Mouse (Mus musculus) cerebellum, postnatal 25 days (tissue): ENCODE data around the gene Evi2b.

Experiments used
- DNase-seq, 2 experiments: peaks; one replicate each; pipeline ENCODE4 v3.0.0; 2021; ENCODE audit warnings: mixed read lengths in 2 of 2

Evi2b gene

DNA sequence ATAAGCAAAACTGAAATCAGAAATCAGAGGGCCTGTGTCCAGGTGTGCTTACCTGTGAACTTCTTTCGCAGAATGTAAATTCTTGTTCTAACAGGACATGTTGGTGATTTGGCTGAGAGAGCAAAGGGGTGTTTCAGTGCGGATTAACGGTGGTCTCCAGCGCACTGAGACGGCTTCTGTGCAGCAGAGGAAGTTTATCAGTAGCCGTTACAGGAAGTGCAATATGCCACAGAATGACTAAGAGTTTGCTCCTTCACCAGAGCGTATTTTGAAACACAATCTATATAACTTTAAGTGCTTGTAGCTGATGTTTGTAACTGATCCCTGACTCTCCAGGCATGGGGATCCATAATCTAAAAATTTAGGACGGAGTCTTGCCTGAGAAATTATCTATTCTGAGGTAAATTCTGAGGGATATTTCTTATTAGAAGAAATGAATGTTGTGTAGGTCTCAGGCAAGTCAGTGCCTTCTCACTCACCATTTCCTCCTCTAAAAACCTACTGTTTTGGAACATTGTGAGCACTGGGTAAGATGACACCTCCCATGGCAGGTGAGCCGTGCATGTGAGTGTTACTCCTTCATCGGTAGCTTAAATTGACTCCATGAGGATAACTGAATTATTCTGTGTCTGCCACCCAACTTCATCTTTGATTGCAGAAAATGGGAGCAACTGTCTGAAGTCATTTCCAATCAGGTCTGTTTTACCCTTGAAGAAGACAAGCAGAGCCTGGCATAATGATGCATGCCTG is at the start of gene Evi2b:
Gene Evi2b, minus strand, starts transcription at position 203 of the 750 bp plus-strand sequence.
- no peak for DNase-seq

DNA sequence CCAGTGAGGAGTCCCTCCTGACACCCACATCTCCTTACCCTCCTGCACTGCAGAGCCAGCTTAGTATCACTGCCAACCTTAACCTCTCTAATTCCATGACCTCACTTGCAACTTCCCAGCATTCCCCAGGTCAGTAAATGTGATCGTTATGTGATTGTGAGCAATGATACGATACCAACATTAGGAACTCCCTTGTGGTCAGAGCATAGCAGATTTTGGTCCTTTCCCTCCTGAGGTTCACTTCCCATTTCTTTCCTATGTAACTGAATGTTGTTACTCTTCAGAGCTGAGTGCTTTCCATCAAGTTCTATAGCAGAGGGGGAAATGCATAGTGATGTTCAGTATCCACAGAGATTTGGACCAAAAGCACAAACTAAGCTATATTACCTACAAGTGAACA is 46.8 kb upstream of the Evi2b start:
- no peak for DNase-seq

GRCm38 (mm10) chr11:79568197-79568911 is 44.8 kb upstream of the Evi2b start:
- no peak for DNase-seq

DNA sequence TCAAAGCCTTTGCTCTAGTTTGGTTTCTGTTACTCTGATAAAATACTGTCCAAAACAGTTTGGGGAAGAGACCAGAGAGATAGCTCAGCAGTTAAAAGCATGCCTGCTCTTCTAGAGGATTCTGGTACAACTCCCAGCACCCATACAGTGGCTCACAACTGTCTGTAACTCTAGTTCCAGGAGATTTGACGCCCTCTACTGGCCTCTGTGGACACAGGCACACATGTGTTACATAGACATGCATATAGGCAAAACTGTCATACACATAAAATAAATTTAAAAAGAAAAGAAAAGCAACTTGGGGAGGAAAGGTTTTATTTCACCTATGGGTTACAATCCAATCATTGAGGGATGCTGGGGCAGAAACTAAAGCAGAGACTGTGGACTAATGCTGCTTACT is 43.4 kb upstream of the Evi2b start:
- DNase-seq: no peak

GRCm38 (mm10) chr11:79563493-79563892 is 39.9 kb upstream of the Evi2b start:
- DNase-seq: no peak

DNA sequence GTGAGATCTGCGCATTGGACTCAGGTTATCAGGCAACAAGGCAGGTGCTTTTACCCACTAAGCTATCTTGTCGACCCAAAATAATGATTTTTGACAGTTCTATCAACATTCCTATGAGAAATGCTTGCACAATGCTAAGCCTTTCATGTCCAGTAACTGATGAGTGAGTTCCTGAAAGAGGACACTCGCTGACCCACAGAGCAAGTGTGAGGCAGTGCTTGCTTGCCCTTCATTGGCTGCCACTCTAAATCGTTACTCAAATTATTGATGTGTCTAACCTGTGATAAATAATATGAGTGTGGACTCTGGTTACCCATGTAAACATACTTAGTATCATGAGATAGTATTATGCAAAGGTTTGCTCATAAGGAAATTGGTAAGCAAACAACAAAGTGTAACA is 37.0 kb upstream of the Evi2b start:
- no peak for DNase-seq

DNA sequence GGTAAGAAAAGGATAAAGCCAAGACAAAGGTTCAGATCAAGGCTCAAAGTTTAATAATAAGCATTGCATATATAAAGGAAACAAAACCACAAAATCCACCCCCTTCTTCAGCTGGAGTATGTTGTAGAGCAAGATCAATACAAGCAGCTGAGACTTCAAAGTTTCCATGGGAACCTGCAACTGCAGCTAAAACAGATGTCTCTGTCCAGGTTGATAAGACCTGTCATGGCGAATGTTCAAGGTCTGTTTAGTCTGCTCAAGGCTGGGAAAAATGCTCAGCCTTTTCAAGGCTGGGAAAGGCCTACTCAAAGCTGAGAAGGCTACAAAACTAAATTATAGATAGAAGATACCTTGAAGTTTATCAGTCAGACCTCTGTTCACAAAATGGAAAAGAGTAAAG is 29.1 kb upstream of the Evi2b start:
- no peak for DNase-seq

GRCm38 (mm10) chr11:79536293-79536692 is 12.7 kb upstream of the Evi2b start:
- no peak for DNase-seq

GRCm38 (mm10) chr11:79535554-79535953 is 12.0 kb upstream of the Evi2b start:
- no peak for DNase-seq

- DNase-seq: peak; percentile 40 to 62
These were observed 10.6 kb upstream of the Evi2b start for GRCm38 (mm10) chr11:79533950-79534690.

GRCm38 (mm10) chr11:79533311-79533710 is 9.7 kb upstream of the Evi2b start:
- no peak for DNase-seq

DNA sequence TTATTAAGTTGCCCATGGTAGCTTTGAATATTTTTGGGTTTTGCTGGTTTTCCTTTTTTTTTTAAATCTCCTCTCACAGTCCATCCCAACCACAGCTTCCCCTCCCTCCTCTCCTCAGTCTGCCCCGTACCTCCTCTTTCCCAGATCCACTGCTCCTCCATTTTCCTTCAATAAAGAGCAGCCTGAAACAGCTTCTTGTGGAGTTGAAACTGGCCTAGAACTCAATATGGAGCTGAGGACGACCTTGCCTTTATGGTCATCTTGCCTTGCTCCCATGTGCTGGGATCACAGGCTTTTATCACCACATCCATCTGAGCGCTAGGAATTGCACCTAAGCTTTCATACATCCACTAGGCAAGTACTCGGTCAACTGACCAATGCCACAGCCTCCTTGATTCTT is 7.9 kb upstream of the Evi2b start:
- DNase-seq: no peak

- DNase-seq: no peak
These were observed 7.2 kb upstream of the Evi2b start for GRCm38 (mm10) chr11:79530774-79531173.

GRCm38 (mm10) chr11:79530333-79530761 is 6.8 kb upstream of the Evi2b start, which contains the start of the genes Evi2 and Evi2a:
Gene Evi2, minus strand, starts transcription at chr11:79530589.
Gene Evi2a, minus strand, starts transcription at chr11:79530609.
- no peak for DNase-seq

DNA sequence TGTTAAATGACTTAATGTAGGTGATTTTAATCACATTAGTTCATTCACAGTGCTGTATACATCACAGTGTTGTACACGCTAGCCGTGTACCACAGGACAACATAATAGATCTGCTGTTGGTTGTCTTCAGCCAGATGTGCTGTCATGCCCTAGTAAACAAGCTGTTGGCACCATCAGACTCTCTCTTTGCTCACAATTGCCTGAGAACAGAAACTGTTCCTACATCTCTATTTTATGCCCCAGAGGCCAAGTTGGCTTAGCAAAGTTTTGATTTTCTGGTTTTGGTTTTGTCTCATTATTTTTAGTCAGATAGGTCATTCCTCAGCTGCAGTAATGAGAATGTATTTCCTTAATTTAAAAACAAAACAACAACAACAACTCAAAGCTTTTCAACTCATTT is 6.2 kb upstream of the Evi2b start:
- no peak for DNase-seq

- DNase-seq: no peak
These were observed 5.7 kb upstream of the Evi2b start for GRCm38 (mm10) chr11:79529226-79529625.

- no peak for DNase-seq
These were observed 5.0 kb upstream of the Evi2b start for GRCm38 (mm10) chr11:79528601-79529000.

DNA sequence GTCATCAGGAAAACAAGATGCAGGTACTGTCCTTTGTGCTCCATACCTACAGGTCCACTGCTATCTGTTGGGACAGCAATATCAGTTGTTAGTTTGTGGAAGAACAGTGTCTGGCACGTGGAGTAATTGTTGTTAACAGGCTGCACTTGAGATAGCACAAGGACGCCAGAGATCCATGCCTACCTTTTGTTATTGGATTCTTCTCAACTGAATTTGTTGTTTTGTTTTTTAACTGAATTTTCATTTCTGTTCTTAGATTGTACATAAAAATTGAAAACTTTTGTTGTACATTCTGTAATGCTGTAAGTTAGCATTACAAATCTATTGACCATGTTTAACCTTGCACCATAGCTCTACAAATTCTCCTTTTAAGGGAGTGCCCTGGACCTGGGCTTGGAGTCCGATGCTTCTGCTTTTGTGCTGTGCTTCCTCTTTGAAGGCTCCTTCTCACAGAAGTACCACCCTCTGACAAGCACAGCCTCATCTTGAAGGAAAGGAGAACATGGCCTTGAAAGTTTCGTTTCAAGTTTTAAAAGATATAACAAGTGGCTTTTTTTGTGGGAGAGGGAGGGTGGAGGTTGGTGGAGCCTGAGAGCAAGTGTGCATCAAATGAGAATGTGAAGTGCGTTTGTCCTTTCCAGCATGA is 4.3 kb upstream of the Evi2b start:
- no peak for DNase-seq

DNA sequence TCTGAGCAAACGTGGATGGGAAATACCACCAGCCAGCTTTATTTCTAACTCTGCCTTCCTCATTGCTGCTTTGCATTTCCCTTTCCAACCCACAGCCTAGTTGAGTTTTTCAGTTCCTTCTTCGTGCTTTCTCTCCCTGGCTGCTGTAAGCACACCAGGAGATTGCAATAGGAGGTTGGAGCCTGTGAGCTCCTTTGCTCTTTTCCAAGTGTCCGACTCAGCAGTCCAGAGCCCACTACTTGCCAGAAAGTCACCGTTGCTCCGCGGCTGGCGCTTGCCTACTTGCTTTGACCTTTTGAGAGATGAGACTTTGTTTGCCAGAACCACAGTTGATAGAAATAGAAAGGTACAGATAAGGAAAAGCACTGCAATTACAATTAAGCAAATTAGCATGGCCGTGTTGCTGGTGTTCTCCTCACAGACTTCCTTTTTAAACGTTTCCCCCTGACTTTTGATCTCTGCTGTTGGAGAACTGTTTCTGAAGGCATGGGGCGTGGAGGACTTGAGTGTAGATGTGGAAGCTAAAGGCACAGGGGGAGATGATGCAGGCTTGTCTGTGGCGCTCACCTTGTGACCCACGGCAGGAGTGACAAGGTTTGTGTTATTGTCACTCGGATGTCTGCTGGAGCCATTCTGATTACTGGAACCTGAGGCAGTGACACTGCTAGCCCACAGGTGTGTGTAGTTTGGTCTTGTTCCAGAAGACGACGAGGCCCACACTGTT is 3.6 kb upstream of the Evi2b start:
- peak in 1 of 2 experiments; percentile 18 for DNase-seq

DNA sequence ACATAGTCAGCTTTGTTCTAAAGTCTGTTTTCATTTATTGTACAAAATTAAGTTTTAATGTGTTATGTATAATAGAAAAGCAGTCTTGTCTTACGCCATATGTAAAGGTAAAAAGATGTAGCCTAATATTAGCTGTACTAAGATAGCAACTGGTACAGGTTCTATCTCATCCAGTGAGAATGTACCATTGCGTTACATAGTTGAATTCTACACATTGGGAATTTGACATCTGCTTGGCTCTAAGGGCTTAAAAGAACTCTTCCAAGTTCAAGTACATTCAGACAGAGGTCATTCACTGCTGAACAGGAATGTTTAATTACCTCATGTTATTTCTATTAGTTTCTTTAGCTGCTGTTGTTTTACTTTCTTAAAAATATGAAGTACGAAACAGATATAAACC is 3.0 kb upstream of the Evi2b start:
- DNase-seq: no peak

GRCm38 (mm10) chr11:79524310-79524575 is 681 bp upstream of the Evi2b start:
- DNase-seq: no peak

GRCm38 (mm10) chr11:79522944-79523343 is 618 bp downstream of the Evi2b start:
- no peak for DNase-seq

- DNase-seq: no peak
These were observed 1.6 kb downstream of the Evi2b start for GRCm38 (mm10) chr11:79521930-79522329.
